Mouse (Mus musculus) telencephalon, adult 2 months (tissue): ENCODE results near the gene Ppp2r5a.
A peak's percentile ranks its signal among the peaks of the same experiment; 100 is the strongest.

ENCODE experiments used
- DNase-seq: peaks from one replicate; pipeline ENCODE4 v3.0.0-alpha.2; 2011; ENCODE audit warnings: low read depth, low spot score

Gene Ppp2r5a

GRCm38 (mm10) chr1:191380843-191381242, 22.2 kb downstream of the Ppp2r5a start:
- no peak for DNase-seq

- DNase-seq = no peak
Measured at GRCm38 (mm10) chr1:191378080-191378479, 25.0 kb downstream of the Ppp2r5a start.

DNA sequence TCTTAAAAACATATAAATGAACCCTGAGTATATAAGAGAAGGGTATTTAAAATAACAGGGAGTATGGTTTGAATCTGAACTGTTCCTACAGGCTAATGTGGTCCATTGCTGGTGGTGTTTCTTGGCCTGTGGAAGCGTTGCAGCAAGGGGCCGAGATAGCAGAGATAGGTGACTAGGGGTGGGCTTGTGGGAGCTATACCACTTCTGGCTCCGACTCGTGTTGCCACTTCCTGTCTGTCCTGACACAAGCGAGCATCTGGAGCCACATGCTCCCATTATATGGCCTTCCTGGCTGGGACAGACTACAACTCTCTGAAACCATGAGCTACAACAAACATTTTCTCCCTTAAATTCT, 27.5 kb downstream of the Ppp2r5a start:
- no peak for DNase-seq

GRCm38 (mm10) chr1:191374993-191375643, 28.0 kb downstream of the Ppp2r5a start:
- no peak for DNase-seq

DNA sequence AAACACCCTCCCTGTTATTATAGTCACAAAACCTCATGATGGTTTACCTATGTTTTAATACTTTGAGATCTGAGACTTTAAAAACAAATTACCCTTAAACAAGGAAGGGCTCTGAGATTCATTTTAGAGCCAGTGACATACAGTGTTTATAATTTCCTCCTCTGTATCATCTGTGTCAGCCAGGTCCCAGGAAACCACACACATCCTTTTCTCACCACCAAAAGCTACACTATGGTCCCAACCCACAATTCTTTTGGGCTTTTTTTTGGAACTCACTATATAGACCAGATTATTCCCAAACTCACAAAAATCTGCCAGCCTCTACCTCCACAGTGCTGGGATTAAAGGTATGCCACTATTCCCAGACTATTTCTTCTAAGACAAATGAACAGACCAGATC, 33.9 kb downstream of the Ppp2r5a start:
- no peak for DNase-seq

DNA sequence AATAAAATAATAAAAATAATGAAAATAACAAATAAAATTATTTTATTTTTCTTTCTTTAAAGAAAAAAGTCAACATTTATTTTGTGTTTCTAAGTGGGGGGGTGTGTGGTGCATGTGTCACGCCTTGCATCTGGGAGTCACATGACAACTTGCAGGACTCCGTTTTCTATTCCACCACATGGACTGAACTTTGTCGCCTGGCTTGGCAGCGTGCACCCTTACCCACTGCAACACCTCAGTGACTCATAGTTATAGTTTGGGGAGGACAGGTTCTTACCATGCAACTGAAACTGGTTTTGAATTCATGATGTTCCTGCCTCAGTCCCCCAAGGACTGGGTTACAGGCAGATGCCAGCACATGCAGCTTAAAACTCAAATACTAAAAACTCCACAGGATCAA, 34.9 kb downstream of the Ppp2r5a start:
- no peak for DNase-seq

DNA sequence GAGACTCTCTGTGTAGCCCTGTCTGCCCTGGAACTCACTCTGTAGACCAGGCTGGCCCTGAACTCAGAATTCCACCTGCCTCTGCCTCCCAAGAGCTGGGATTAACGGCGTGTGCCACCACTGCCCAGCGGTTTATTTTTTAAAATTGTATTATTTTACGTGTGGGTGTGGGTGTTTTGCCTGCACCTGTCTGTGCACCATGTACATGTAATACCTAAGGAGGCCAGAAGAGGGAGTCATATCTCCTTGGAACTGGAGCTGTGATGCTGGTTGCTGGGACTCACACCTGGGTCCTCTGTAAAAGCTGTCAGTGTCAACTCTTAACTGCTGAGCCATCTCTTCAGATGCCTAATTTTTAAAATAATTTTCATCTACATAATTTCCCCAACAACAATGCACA, 38.6 kb downstream of the Ppp2r5a start:
- no peak for DNase-seq

DNA sequence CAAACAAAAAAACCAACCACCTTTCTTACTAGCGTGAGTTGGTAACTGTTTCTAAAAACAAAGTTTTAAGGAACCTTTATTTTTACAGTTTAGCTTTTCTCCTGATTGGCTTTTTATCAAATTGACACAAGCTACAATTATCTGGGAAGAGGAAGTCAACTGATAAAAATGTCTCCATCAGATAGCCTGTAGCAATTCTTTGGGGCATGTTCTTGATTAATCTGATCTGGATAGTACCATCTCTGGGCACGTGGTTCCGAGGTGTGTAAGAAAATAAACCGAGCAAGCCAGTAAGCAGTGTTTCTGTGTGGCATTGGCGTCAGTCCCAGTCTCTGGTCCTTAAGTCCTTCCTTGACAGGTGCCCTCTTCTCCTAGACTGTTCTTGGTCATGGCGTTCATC, 40.7 kb downstream of the Ppp2r5a start:
- no peak for DNase-seq

GRCm38 (mm10) chr1:191359478-191359877, 43.6 kb downstream of the Ppp2r5a start:
- no peak for DNase-seq

- no peak for DNase-seq
Measured at GRCm38 (mm10) chr1:191356936-191357335, 46.1 kb downstream of the Ppp2r5a start.

DNA sequence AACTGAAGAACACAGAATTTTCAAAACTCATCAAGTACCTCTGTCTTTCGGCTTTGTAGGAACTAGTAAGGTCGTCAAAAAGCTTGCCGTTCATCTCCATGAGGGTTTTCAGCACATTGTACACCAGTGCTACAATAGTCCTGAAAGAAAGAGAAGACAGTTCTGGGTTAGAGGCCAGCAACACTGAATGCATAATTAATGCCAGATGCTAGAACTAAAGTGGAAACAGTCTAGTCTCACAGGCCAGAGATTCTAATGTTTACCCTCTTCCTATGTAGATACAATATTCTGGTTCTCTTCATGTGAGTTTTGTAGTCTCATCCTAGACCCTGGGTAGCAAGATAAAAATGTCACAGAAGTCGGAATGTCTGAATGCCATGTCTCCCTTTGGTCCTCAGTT, 49.2 kb downstream of the Ppp2r5a start:
- DNase-seq = no peak

GRCm38 (mm10) chr1:191352786-191353488, 50.1 kb downstream of the Ppp2r5a start:
- peak; percentile 58 for DNase-seq

DNA sequence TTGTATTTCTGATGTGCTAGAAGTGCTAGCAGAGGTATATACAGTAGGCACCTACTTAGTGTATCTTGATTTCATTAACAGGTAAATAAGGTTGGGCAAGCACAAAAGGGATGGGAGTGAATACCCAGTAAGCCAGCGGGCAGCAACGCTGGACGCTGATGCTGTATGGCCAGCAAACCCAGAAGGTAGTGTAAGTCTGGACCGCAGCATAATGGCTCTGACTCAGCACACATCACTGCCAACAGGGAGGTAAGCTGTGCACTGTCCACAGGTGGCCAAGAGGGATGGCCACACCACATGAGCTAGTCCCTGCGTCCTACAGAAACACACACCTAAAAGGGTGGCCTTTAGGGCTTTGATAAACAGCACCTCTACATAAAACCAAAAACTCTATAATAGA, 52.7 kb downstream of the Ppp2r5a start:
- no peak for DNase-seq

GRCm38 (mm10) chr1:191349486-191350037, 53.5 kb downstream of the Ppp2r5a start:
- DNase-seq = no peak

DNA sequence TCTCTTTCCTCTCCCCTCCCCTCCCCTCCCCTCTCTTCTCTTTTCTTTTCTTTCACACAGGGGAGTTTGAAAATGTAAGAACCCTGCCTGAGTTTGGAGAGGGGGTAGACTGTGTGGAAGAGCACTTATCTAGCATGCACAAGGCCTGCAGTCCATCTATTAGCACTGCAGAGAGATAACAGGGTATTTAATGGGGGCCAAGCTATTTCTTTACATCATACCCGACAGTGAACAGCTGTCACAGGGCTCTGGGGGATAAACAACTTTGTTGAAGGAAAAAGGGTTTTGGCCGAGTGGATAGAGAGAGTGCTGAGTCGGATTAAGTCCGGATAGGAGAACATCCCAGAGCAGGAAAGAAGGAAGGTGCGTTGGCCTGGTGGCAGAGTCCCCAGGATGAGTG, 54.1 kb downstream of the Ppp2r5a start:
- DNase-seq = no peak

GRCm38 (mm10) chr1:191348592-191348991, 54.5 kb downstream of the Ppp2r5a start:
- no peak for DNase-seq

GRCm38 (mm10) chr1:191347602-191348001, 55.5 kb downstream of the Ppp2r5a start:
- DNase-seq = no peak

DNA sequence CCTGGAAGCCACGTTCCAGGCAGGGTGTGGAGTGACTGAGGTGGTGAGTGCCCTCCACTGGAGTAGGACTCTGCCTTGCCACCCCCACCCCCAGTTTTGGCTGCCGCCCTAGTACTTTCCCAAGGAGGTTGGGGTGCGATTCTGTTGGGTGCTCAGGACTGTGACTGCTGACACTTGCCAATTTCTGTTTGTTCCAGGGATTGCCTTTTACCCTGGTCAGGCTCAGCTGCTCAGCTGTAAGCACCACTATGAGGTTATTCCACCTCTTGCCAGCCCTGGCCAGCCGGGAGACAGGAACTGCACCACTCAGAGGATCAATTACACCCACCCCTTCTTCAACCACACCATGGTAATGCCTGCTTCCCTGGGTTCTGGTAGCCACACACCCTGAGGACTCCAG, 62.5 kb downstream of the Ppp2r5a start:
- DNase-seq = no peak

- DNase-seq = no peak
Measured at GRCm38 (mm10) chr1:191339876-191340275, 63.2 kb downstream of the Ppp2r5a start.

DNA sequence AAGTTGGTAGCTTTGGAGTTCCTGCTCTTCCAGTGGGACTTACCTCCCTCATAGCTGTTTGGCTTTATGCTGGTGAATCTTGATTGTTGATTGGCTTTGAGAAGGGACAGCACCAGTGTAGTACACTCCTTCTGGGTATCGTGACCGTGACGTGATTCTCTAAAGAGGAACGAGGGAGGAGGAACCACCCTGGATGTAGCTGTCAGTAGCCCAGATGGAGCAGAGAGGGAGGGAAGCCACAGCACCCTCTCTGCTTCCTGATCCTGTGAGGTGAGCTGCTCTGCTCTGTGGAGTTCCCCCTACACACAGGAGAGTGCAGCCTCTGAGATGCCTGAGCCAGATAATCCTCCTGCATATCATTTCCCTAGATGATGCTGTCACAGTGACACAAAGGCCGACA, 68.6 kb downstream of the Ppp2r5a start:
- no peak for DNase-seq

GRCm38 (mm10) chr1:191330356-191330755, 72.7 kb downstream of the Ppp2r5a start:
- no peak for DNase-seq

- no peak for DNase-seq
Measured at GRCm38 (mm10) chr1:191328019-191328441, 75.0 kb downstream of the Ppp2r5a start.

- no peak for DNase-seq
Measured at GRCm38 (mm10) chr1:191327258-191327657, 75.8 kb downstream of the Ppp2r5a start.
